Mouse (Mus musculus): ENCODE data around the gene 2310034G01Rik. TPM values are rescaled to one million over a fixed set of nuclear protein-coding genes. Genes with fewer than 3 reads are reported as not detected.

Gene 2310034G01Rik
- polyA plus RNA-seq, 1 experiment from 2014 or later, result 2.3 TPM

DNA sequence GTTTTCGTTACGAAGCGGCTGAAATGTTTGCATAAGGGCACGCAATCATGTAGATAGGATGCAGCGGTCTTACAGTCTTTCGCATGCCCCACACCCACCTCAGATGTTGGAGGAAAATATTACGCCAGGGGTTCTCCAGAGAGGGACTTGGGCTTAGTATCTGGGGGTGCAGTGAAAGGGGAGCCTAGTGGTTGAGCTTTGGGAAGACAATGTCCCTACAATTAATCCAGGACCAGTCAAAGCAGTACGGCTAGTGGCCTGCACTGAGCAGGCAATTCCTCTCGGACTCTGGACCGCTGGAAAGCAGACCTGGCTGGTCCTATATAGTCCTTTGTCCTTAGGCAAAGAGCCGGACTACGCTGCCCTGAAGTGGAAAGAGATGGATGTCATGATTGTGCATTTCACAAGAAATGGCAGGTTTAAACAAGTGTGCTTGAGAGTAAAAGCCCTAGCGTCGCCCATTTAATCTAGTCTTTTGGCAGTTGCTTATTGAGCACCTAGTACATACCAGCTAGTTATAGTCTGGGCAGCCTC lies 22.5 kb downstream of the 2310034G01Rik start:
- H3K4me2 ChIP-seq, result peak overlapping the region; percentile 99
- WGBS, result 35% methylated on average over 14 of the region's 14 CpGs
- H3K4me1 ChIP-seq (replicated peaks), result peaks cover 31% of the 10 kb centered on the region
- no peak for ATAC-seq (ENCODE audit: insufficient number of reproducible peaks, insufficient read depth, low FRiP score, low TSS enrichment, low read depth)
- peaks cover 60% of the 10 kb centered on the region for H3K27me3 ChIP-seq
- no peaks in the 10 kb centered on the region for H3K9me3 ChIP-seq
- H3K36me3 ChIP-seq, result peaks cover 23% of the 10 kb centered on the region
- peak overlapping the region; percentile 69 for H3K4me3 ChIP-seq (replicated peaks)
- no peak overlapping the region for H3K27ac ChIP-seq
- H3K9ac ChIP-seq (replicated peaks), result no peak overlapping the region

DNA sequence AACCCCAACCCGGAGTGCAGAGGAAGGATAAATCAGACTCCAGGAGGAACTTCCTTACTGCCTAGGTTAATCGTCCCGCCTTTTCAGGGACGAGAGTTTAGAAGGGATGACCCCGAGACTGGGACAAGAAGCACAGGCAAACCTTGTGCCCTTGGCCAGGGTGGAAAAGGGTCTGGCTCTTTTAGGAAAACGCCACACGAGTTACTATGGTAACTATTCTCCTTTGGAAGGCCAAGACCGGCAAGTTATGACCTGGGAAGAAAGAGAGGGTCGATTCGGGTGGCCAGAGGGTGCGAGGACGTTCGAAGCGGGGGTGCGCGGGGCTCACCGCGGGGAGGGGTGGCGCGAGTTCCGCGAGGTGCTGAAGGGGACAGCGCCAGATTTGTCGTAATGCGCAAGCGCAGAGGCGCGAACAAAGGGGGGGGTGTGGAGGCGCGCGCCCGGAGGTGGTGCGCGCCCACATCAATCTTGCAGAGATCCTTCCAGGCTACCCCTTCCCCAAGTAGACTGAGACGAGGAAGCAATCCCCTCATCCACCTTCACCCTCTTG lies 23.3 kb downstream of the 2310034G01Rik start, which contains the start of gene Psd:
Gene Psd, minus strand, starts transcription at position 401 of the 550 bp plus-strand sequence.
- peak within 1 kb of the TSS; percentile 99 for H3K4me2 ChIP-seq
- peak within 1 kb of the TSS; percentile 84; the same call in 1 of the 2 replicates for H3K27ac ChIP-seq
- WGBS, result under 1% methylated on average over 35 of the region's 35 CpGs
- H3K36me3 ChIP-seq, result peaks cover 15% of the 10 kb centered on the region
- peaks cover 33% of the 10 kb centered on the region for H3K4me1 ChIP-seq (replicated peaks)
- H3K4me3 ChIP-seq (replicated peaks), result peak within 1 kb of the TSS; percentile 69
- peaks cover 68% of the 10 kb centered on the region for H3K27me3 ChIP-seq
- no peaks in the 10 kb centered on the region for H3K9me3 ChIP-seq
- peak within 1 kb of the TSS; percentile 73 for H3K9ac ChIP-seq (replicated peaks)
- no peak for ATAC-seq (ENCODE audit: insufficient number of reproducible peaks, insufficient read depth, low FRiP score, low TSS enrichment, low read depth)

DNA sequence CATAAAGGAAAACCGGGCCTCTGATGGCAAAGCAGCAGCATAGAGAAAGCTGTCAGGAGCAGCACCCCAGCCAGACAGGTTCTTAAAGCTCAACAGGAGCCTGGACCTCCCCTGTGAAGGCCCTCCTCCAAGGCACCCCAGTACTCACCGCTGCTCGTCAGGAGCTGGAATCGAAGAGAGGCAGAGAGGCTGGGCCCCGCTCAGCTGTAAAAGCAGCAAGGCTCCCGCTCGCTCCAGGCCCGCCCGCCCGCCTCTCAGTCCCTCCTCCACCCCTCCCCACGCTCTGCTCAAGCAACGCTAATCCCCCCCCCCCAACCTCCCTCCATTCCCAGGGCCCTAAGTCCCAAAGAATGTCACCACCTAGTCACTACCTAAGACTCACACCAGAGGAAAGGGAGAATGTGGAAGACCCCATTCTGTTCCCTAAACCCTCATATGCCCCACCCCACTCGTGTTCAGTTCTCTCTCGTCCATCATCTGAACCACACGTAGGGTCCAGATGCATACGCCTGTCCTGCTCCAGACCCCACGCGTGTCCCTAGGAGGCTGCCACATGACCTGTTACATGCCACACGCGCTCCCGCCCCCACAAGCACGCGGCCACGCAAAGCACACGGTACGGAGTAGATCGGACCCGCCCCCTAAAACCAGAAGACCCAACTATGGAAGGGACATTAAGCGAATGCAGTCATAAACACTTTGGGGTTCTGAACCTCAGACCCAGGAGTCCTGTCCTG lies 23.9 kb downstream of the 2310034G01Rik start:
- ATAC-seq (ENCODE audit: insufficient number of reproducible peaks, insufficient read depth, low FRiP score, low TSS enrichment, low read depth), result no peak
- Histone ChIP-seq H3K9ac (replicated peaks) (no peak overlapping the region), H3K36me3 (peaks cover 9% of the 10 kb centered on the region), H3K27me3 (peaks cover 74% of the 10 kb centered on the region), H3K9me3 (no peaks in the 10 kb centered on the region), H3K4me3 (replicated peaks) (peak overlapping the region; percentile 19; the same call in 1 of the 2 replicates), H3K4me1 (replicated peaks) (peaks cover 39% of the 10 kb centered on the region), H3K27ac (no peak overlapping the region), H3K4me2 (peak overlapping the region; percentile 99)
- WGBS, result 4% methylated on average over 28 of the region's 29 CpGs

DNA sequence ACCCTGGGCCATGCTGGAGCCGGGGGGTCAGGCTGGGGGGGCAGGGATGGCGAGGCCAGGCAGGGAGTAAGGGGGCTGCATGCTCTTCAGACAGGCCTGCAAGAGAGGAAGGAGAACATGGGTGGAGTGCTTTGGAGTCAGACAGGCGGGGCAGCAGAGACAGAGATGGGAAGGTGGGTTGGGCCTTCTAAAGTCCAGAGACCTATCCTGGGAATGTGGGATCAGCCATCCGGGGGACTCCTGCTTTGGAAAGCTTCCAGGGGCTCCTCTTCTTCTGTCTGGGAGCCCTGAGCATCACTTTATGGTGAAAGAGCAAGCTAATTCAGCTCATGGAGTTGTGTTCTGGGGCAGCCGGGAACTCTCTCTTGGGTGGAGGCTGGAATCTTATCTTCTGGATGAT lies 25.2 kb downstream of the 2310034G01Rik start:
- peaks cover 36% of the 10 kb centered on the region for H3K4me1 ChIP-seq (replicated peaks)
- no peak overlapping the region for H3K4me2 ChIP-seq
- H3K27me3 ChIP-seq, result peaks cover 87% of the 10 kb centered on the region
- WGBS, result 67% methylated on average over 5 of the region's 5 CpGs
- no peak for ATAC-seq (ENCODE audit: insufficient number of reproducible peaks, insufficient read depth, low FRiP score, low TSS enrichment, low read depth)
- no peak overlapping the region for H3K27ac ChIP-seq
- H3K36me3 ChIP-seq, result no peaks in the 10 kb centered on the region
- H3K9ac ChIP-seq (replicated peaks), result no peak overlapping the region
- no peak overlapping the region for H3K4me3 ChIP-seq (replicated peaks)
- H3K9me3 ChIP-seq, result no peaks in the 10 kb centered on the region

DNA sequence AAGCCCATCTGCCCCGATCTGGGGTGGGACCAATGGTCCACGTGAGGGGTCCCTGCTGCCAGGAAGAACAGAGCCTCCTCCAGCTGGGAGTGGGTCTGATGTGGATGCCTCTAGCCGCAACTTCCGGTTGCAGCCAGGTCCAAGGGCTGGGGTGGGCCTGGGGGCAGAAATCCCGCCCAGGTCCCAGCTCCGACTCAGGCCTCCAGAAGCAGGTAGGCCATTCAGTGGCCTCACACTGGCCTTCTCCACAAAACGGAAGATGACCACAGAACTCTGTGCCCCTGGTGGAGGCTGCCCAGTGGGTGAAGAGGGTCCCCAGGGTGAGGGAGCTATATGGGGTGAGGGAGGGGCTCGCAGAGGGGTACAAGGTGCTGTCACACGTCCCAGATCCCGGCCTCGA lies 25.7 kb downstream of the 2310034G01Rik start:
- H3K27ac ChIP-seq, result no peak overlapping the region
- H3K4me3 ChIP-seq (replicated peaks), result no peak overlapping the region
- H3K4me2 ChIP-seq, result no peak overlapping the region
- 65% methylated on average over 11 of the region's 11 CpGs for WGBS
- H3K4me1 ChIP-seq (replicated peaks), result peaks cover 30% of the 10 kb centered on the region
- no peak for ATAC-seq (ENCODE audit: insufficient number of reproducible peaks, insufficient read depth, low FRiP score, low TSS enrichment, low read depth)
- no peak overlapping the region for H3K9ac ChIP-seq (replicated peaks)
- H3K27me3 ChIP-seq, result peaks cover 91% of the 10 kb centered on the region
- H3K36me3 ChIP-seq, result no peaks in the 10 kb centered on the region
- no peaks in the 10 kb centered on the region for H3K9me3 ChIP-seq

DNA sequence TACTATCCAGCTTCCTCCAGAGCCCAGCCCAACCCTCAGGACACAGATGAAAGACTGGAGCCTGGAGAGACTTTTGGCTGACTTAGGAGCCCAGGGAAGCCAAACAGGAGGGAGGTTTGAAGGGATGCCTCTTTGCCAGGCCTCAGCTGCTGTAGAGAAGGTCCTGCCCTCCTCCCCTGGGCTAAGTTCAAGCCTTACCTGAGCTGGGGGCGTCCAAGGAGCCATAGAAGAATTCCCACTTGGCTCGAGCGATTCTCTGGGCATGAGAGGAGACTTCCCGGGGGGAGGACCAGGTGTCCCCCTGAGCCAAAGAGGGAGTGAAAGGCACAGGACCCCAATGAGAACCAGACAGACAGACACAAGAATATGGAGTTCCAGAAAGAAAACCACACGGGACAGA lies 26.4 kb downstream of the 2310034G01Rik start:
- WGBS, result 69% methylated on average over 5 of the region's 5 CpGs
- H3K9ac ChIP-seq (replicated peaks), result no peak overlapping the region
- peaks cover 30% of the 10 kb centered on the region for H3K4me1 ChIP-seq (replicated peaks)
- no peaks in the 10 kb centered on the region for H3K9me3 ChIP-seq
- H3K27me3 ChIP-seq, result peaks cover 92% of the 10 kb centered on the region
- no peaks in the 10 kb centered on the region for H3K36me3 ChIP-seq
- H3K4me2 ChIP-seq, result no peak overlapping the region
- ATAC-seq (ENCODE audit: insufficient number of reproducible peaks, insufficient read depth, low FRiP score, low TSS enrichment, low read depth), result no peak
- H3K27ac ChIP-seq, result no peak overlapping the region
- H3K4me3 ChIP-seq (replicated peaks), result no peak overlapping the region

DNA sequence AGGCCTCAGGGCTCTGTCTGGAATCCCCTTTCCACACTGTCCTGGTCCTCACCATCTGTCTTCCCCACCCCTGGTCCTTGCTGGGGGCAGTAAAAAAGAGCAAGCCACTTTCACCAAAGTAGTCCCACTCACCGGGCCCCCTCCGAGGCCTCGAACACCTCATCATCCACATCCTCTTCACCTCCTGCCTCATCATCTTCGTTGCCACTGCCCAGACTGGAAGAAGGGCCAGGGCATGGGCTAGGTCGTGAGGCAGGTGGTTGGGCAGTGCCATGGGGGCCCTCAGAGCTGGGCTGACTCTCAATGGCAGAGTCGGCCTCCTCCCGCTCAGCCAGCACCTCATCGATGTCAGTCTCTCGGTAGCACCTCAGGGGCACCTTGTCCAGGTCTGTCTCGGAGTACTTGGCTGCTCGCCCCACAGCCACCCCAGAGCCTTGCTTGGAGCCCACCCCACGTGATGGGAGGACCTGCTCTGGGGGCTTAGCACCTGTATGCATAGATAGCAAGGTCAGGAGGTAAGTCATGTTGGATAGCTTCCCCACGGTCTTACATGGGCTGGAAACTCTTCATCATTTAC lies 27.0 kb downstream of the 2310034G01Rik start:
- H3K36me3 ChIP-seq, result no peaks in the 10 kb centered on the region
- peaks cover 99% of the 10 kb centered on the region for H3K27me3 ChIP-seq
- 78% methylated on average over 13 of the region's 13 CpGs for WGBS

DNA sequence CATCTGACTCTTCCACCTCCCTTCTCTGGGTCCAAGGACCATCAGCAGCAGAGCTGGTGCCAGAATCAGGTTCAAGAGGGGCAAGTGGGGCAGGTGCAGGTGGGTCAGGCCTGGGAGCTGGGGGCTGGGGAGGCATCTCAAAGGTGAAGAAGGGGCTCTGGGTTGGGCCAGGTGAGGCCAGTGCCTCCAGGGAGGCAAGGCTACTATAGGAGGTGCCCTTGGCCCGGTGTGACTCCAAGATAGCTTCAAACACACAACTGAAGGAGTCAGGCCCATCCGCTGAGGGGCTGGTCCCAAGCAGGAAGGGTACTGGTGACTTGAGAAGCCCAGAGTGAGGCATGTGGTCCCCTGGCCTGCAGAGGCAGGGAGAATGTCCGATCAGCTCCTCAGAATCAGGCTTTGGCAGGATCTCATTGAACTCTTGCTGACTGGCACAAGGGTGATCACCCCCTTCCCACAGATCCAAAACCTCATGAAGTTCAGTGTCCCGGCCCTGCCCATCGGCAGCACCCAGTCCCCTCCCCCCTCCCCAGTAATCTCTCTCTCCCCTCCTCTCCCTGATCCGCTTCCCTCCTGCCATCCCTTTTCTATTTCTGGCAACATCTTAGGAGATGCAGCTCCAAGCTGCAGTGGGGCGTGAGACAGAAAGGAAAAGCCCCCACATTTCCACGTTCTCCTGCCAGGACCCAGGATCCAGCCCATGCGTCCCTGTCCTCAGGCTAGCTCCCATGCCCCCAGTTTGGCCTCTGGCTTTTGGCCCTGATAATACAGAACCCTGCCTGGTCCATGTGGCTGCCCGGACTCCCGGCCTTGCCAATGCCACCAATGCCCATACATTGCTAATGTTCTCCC lies 27.7 kb downstream of the 2310034G01Rik start:
- Histone ChIP-seq H3K9me3 (no peaks in the 10 kb centered on the region), H3K4me3 (replicated peaks) (no peak overlapping the region), H3K27ac (no peak overlapping the region), H3K36me3 (no peaks in the 10 kb centered on the region), H3K9ac (replicated peaks) (no peak overlapping the region), H3K4me2 (no peak overlapping the region), H3K27me3 (peaks cover 100% of the 10 kb centered on the region), H3K4me1 (replicated peaks) (peaks cover 34% of the 10 kb centered on the region)
- 57% methylated on average over 11 of the region's 11 CpGs for WGBS
- ATAC-seq (ENCODE audit: insufficient number of reproducible peaks, insufficient read depth, low FRiP score, low TSS enrichment, low read depth), result no peak

More for the DNA sequence above, 27.0 kb downstream of the 2310034G01Rik start:
- no peak overlapping the region for H3K27ac ChIP-seq
- no peak overlapping the region for H3K9ac ChIP-seq (replicated peaks)
- H3K4me1 ChIP-seq (replicated peaks), result peaks cover 32% of the 10 kb centered on the region
- H3K4me3 ChIP-seq (replicated peaks), result no peak overlapping the region
- no peaks in the 10 kb centered on the region for H3K9me3 ChIP-seq
- ATAC-seq (ENCODE audit: insufficient number of reproducible peaks, insufficient read depth, low FRiP score, low TSS enrichment, low read depth), result no peak
- no peak overlapping the region for H3K4me2 ChIP-seq

DNA sequence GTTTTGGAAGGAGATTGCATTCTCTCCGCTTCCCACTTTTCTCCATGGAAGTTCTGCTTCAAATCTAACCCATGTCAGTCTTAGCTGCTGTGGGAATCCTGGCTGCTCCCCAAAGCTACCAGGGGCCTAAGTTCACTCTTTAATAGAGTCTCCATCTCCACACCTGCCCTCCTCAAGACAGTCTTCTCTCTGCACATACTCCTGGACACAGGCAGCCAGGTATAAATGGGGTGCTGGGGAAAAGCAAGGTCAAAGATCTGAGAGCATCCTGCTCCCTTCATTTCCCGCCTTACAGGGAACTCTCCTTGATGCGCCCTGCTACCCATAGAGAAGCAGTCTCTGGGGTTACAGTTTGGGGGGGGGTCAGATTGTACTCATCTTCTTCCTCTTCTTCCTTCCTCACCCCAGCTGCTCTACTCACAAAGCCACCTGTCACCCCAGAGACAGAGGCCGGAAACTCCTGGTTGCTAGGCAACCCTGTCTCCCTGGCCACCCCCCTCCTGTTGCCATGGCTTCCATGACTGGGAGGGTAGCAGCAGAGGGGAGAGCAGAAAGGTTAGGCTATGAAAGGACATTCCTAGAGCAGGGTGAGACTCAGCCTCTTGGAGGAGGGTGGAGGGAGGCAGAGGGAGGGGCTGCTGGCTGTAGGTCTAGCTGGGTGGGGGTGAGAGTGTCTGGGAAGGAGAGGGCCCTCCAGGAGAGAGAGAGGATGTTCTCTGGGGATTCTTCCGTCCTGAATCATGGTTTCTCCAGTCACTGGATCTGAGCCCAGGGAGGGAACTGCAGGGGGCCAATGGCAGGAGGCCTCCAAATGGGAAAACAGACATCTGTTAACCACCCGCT lies 28.8 kb downstream of the 2310034G01Rik start:
- Histone ChIP-seq H3K9ac (replicated peaks) (peak overlapping the region; percentile 28; the same call in 1 of the 2 replicates), H3K36me3 (no peaks in the 10 kb centered on the region), H3K27ac (no peak overlapping the region), H3K4me1 (replicated peaks) (peaks cover 30% of the 10 kb centered on the region), H3K4me2 (no peak overlapping the region), H3K27me3 (peaks cover 100% of the 10 kb centered on the region), H3K9me3 (no peaks in the 10 kb centered on the region), H3K4me3 (replicated peaks) (no peak overlapping the region)
- no peak for ATAC-seq (ENCODE audit: insufficient number of reproducible peaks, insufficient read depth, low FRiP score, low TSS enrichment, low read depth)
- WGBS, result 33% methylated on average over 6 of the region's 6 CpGs

DNA sequence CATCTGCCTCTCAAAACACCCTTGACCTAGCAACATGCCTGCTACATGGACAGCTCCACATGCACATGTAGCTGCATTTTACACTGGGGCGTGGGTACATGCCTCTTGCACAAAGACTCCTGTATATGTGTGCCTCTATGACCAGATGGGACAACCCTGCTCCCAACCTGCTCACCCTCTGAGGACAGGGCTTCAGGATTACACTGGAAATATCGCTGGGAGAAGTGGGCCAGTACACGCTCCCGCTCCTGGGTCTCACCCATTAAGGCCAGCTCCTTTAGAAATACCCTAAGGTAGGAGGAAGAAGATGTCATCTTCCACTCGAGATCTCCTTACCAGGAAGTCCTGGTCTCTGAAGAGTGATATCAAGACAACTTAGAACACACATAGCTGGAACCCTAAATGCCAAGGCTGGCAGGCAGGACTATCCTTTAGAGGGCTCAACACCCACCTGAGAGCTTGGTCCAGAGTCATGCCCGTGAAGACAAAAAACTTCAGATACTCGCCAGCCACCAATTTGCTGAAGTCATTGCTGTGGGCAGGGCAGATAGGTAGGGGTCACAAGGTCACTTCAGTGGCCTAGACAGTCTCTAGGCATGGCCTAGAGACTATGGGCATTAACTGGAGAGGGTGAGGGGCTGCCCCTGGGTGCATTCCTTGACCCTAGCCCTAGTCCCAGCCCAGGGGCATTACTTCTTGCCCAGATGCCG lies 29.9 kb downstream of the 2310034G01Rik start:
- Histone ChIP-seq H3K4me1 (replicated peaks) (peaks cover 29% of the 10 kb centered on the region), H3K27ac (no peak overlapping the region), H3K9ac (replicated peaks) (no peak overlapping the region), H3K36me3 (no peaks in the 10 kb centered on the region), H3K4me2 (no peak overlapping the region), H3K9me3 (no peaks in the 10 kb centered on the region), H3K27me3 (peaks cover 100% of the 10 kb centered on the region), H3K4me3 (replicated peaks) (no peak overlapping the region)
- 78% methylated on average over 8 of the region's 8 CpGs for WGBS
- ATAC-seq (ENCODE audit: insufficient number of reproducible peaks, insufficient read depth, low FRiP score, low TSS enrichment, low read depth), result no peak

Measured in limb, embryonic 12.5 days (tissue).